Mouse (Mus musculus) erythroblast, embryonic 14.5 days (primary cell): ENCODE data around the gene Tmem97. TPM values are rescaled to one million over a fixed set of nuclear protein-coding genes. Genes with fewer than 3 reads are reported as not detected.
"Not testable (repeated sequence)": the region's sequence is repeated elsewhere in the genome, so short reads cannot be mapped to it uniquely, and the experiment has no call there.

Experiments used
- H3K27me3 ChIP-seq: 2 replicates; pipeline ENCODE4 v1.6.1; 2012; ENCODE audit warnings: inconsistent platforms; ENCODE audit not compliant: control insufficient read depth
- H3K36me3 ChIP-seq: 2 replicates; pipeline ENCODE4 v1.6.1; 2012; ENCODE audit warnings: mild to moderate bottlenecking, inconsistent platforms; ENCODE audit not compliant: control insufficient read depth
- H3K4me1 ChIP-seq: 2 replicates; pipeline ENCODE4 v1.6.1; 2012; ENCODE audit warnings: inconsistent platforms; ENCODE audit not compliant: control insufficient read depth
- H3K4me3 ChIP-seq: replicated peaks from 2 replicates; pipeline ENCODE3; 2012; ENCODE audit warnings: moderate library complexity, mild to moderate bottlenecking, inconsistent platforms
- H3K9me3 ChIP-seq: 2 replicates; pipeline ENCODE4 v1.6.1; 2012; ENCODE audit warnings: low read length, inconsistent platforms, mixed read lengths; ENCODE audit not compliant: control insufficient read depth
- GATA1 ChIP-seq: IDR thresholded peaks from 2 replicates; pipeline ENCODE4 v1.6.1; 2012; ENCODE audit warnings: low read length, inconsistent platforms, mixed read lengths
- TAL1 ChIP-seq: IDR thresholded peaks from 3 replicates; pipeline ENCODE4 v1.6.1; 2012; ENCODE audit warnings: low read length, inconsistent platforms, mixed read lengths
- polyA plus RNA-seq: library from polyadenylated mRNA; stranded (reverse); fragments of >175 nt; gene quantifications from 2 replicates; pipeline ENCODE4 v1.2.3, GENCODE M21; 2012

The Tmem97 gene
- polyA plus RNA-seq, 1 experiment = 0.64 TPM

- Histone ChIP-seq H3K27me3 (no peaks in the 10 kb centered on the region), H3K36me3 (peaks cover 8% of the 10 kb centered on the region), H3K4me1 (no peaks in the 10 kb centered on the region), H3K4me3 (no peak overlapping the region), H3K9me3 (no peaks in the 10 kb centered on the region)
- no peak for TF ChIP-seq GATA1
- TF ChIP-seq TAL1 = no peak
Observed at GRCm38 (mm10) chr11:78574975-78575374, 24.4 kb upstream of the Tmem97 start.

- Histone ChIP-seq H3K4me1 (no peaks in the 10 kb centered on the region; the same call in 1 of the 2 replicates), H3K9me3 (no peaks in the 10 kb centered on the region), H3K36me3 (peaks cover 11% of the 10 kb centered on the region), H3K27me3 (no peaks in the 10 kb centered on the region), H3K4me3 (no peak overlapping the region)
- TF ChIP-seq TAL1 (no peak), GATA1 (no peak)
Observed at GRCm38 (mm10) chr11:78574536-78574935, 24.0 kb upstream of the Tmem97 start.

DNA sequence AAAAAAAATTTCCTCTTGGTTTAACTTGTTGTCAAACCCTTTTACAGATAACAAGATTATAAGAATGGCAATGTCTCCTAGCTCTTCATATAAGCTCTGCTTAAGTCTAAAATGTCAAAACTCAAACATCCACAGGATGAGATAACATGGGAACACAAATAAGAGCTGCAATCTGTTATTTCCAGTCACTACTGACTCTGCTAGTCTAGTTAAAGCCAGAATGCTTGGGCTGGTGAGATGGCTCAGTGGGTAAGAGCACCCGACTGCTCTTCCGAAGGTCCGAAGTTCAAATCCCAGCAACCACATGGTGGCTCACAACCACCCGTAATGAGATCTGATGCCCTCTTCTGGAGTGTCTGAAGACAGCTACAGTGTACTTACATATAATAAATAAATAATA, 23.5 kb upstream of the Tmem97 start:
- H3K9me3 ChIP-seq, H3K4me1 ChIP-seq, H3K4me3 ChIP-seq, H3K27me3 ChIP-seq: not testable (repeated sequence)
- peaks cover 11% of the 10 kb centered on the region for H3K36me3 ChIP-seq

- TF ChIP-seq GATA1 = no peak
- H3K9me3 ChIP-seq = no peaks in the 10 kb centered on the region
- H3K36me3 ChIP-seq = peaks cover 6% of the 10 kb centered on the region
- H3K4me1 ChIP-seq = no peaks in the 10 kb centered on the region; the same call in 1 of the 2 replicates
- no peaks in the 10 kb centered on the region for H3K27me3 ChIP-seq
- H3K4me3 ChIP-seq = no peak overlapping the region
Observed at GRCm38 (mm10) chr11:78571854-78572253, 21.3 kb upstream of the Tmem97 start.

DNA sequence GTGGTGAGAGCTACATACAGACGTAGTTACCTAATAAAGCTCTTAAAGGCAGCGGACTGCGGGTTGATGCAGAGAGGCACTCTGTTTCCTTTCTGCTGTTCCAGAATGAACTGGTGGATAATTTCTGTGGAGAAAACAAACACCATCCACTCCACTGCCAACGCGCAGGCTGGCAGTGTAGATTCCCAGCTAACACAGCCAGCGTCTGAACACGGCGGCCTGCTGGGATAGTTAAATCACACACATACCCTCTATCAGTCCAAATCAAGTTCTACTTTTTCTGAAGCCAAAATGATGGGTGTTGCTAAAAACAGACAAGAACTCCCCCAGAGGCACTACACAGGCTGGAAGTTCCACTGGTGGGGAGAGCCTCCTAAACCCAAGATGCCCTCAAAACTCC, 20.9 kb upstream of the Tmem97 start:
- no peaks in the 10 kb centered on the region; the same call in 1 of the 2 replicates for H3K4me1 ChIP-seq
- TF ChIP-seq GATA1 = no peak
- no peak for TF ChIP-seq TAL1
- peaks cover 6% of the 10 kb centered on the region for H3K36me3 ChIP-seq
- no peaks in the 10 kb centered on the region for H3K9me3 ChIP-seq
- no peaks in the 10 kb centered on the region for H3K27me3 ChIP-seq
- H3K4me3 ChIP-seq = no peak overlapping the region

GRCm38 (mm10) chr11:78569806-78570205, 19.2 kb upstream of the Tmem97 start:
- Histone ChIP-seq H3K27me3 (no peaks in the 10 kb centered on the region), H3K36me3 (peaks cover 6% of the 10 kb centered on the region), H3K9me3 (no peaks in the 10 kb centered on the region), H3K4me3 (no peak overlapping the region), H3K4me1 (no peaks in the 10 kb centered on the region; the same call in 1 of the 2 replicates)
- TF ChIP-seq TAL1 (no peak), GATA1 (no peak)

GRCm38 (mm10) chr11:78568827-78569226, 18.2 kb upstream of the Tmem97 start:
- H3K9me3 ChIP-seq = no peaks in the 10 kb centered on the region
- no peaks in the 10 kb centered on the region; the same call in 1 of the 2 replicates for H3K4me1 ChIP-seq
- H3K36me3 ChIP-seq = peaks cover 6% of the 10 kb centered on the region
- H3K4me3 ChIP-seq = no peak overlapping the region
- H3K27me3 ChIP-seq = no peaks in the 10 kb centered on the region
- no peak for TF ChIP-seq GATA1
- no peak for TF ChIP-seq TAL1

- peaks cover 6% of the 10 kb centered on the region for H3K36me3 ChIP-seq
- H3K4me1 ChIP-seq = no peaks in the 10 kb centered on the region; the same call in 1 of the 2 replicates
- TF ChIP-seq TAL1 = no peak
- no peak for TF ChIP-seq GATA1
- no peaks in the 10 kb centered on the region for H3K27me3 ChIP-seq
- H3K9me3 ChIP-seq = no peaks in the 10 kb centered on the region
- no peak overlapping the region for H3K4me3 ChIP-seq
Observed at GRCm38 (mm10) chr11:78567614-78568013, 17.0 kb upstream of the Tmem97 start.

GRCm38 (mm10) chr11:78566775-78567174, 16.2 kb upstream of the Tmem97 start:
- H3K9me3 ChIP-seq = no peaks in the 10 kb centered on the region
- no peaks in the 10 kb centered on the region; the same call in 1 of the 2 replicates for H3K4me1 ChIP-seq
- peaks cover 3% of the 10 kb centered on the region for H3K36me3 ChIP-seq
- no peak overlapping the region for H3K4me3 ChIP-seq
- TF ChIP-seq TAL1 (no peak), GATA1 (no peak)
- H3K27me3 ChIP-seq = no peaks in the 10 kb centered on the region

DNA sequence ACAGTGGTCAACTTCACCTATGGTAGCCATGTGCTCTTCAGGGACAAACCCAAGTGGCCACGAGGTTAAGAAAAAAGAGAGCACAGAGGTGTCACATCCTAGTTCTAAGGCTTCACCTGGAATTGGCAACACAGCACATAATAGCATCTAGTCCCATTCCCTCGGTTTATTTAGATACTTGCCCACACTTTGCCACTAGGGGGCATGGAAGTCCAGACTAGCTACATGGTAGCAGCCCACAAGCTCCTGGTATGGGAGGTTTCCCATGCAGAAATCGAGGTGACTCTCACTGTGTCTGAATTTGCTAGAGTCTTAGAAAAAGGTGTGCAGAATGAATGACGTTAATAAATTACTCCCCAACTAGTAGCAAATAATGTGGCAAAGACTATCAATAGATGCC, 9.9 kb upstream of the Tmem97 start:
- Histone ChIP-seq H3K4me1 (peaks cover 5% of the 10 kb centered on the region), H3K9me3 (no peaks in the 10 kb centered on the region), H3K36me3 (no peaks in the 10 kb centered on the region), H3K4me3 (no peak overlapping the region), H3K27me3 (no peaks in the 10 kb centered on the region)
- TF ChIP-seq GATA1 (no peak), TAL1 (no peak)
